Mouse (Mus musculus) megakaryocyte, embryonic 14.5 days (primary cell): ENCODE data around the gene Usf2. TPM values are rescaled to one million over a fixed set of nuclear protein-coding genes. Genes with fewer than 3 reads are reported as not detected.
"Not testable (repeated sequence)": the region's sequence is repeated elsewhere in the genome, so short reads cannot be mapped to it uniquely, and the experiment has no call there.

Experiments
- H3K27me3 ChIP-seq: replicated peaks from 2 replicates; pipeline ENCODE3; 2012; ENCODE audit warnings: inconsistent platforms
- H3K36me3 ChIP-seq: replicated peaks from 2 replicates; pipeline ENCODE3; 2012; ENCODE audit warnings: low read length, inconsistent platforms, mixed read lengths
- H3K4me1 ChIP-seq: 2 replicates; pipeline ENCODE4 v1.6.1; 2012; ENCODE audit warnings: inconsistent platforms
- H3K4me3 ChIP-seq: replicated peaks from 2 replicates; pipeline ENCODE3; 2012; ENCODE audit warnings: moderate library complexity, mild to moderate bottlenecking, inconsistent platforms
- H3K9me3 ChIP-seq: 2 replicates; pipeline ENCODE4 v1.6.1; 2012; ENCODE audit warnings: inconsistent platforms
- FLI1 ChIP-seq: IDR thresholded peaks from 2 replicates; pipeline ENCODE4 v1.6.1; 2012; ENCODE audit warnings: low read length, inconsistent platforms, mixed read lengths
- GATA1 ChIP-seq: IDR thresholded peaks from 3 replicates; pipeline ENCODE4 v1.6.1; 2012; ENCODE audit warnings: mixed read lengths, low read length, inconsistent platforms, borderline replicate concordance
- polyA plus RNA-seq: library from polyadenylated mRNA; stranded (reverse); fragments of >175 nt; gene quantifications from 2 replicates; pipeline ENCODE4 v1.2.3, GENCODE M21; 2012; ENCODE audit warnings: low replicate concordance; ENCODE audit not compliant: insufficient read depth

Usf2 gene
- polyA plus RNA-seq, 1 experiment: 122 TPM

DNA sequence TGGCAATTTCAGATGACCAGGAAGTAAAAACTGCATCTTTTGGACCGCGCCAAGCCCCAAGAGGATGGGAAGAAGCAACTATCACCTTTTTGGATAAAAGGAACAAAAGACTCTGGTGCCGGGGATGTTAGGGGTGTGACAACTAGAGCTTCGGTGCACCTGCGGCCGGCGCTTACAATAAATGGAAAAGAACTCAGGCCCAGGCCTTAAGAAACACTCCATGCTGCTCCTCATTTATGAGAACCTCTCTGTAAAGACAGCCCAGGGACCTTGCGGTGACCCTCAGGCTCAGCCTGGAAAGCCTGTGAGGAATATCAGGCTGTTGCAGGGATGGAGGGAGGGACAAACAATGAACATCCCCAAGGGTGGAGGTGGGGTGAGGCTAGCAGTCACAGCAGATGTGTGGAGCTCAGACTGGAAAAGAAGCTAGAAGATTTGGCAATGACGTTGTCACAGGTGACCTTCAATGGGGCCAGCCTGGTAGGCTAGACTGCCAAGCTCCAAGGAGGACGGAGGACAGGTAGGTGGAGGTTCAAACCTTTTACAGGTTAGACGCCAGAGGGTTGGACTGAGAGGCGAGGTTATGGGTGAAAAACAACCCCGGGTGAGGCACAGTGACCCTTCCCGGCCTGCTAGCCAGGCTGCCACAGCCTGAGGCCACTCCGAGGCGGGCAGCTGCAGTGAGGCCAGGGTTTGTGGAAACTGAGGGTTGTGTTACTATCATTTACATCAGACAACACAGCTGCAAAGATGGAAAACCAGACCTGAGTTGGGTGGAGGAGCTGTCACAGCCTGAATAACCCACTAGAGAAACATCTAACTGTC is 4.0 kb downstream of the Usf2 start:
- no peak overlapping the region for H3K4me3 ChIP-seq
- H3K36me3 ChIP-seq: peaks cover 72% of the 10 kb centered on the region
- peaks cover 35% of the 10 kb centered on the region for H3K4me1 ChIP-seq
- no peak for TF ChIP-seq GATA1
- no peak for TF ChIP-seq FLI1
- H3K9me3 ChIP-seq: no peaks in the 10 kb centered on the region
- no peaks in the 10 kb centered on the region for H3K27me3 ChIP-seq

DNA sequence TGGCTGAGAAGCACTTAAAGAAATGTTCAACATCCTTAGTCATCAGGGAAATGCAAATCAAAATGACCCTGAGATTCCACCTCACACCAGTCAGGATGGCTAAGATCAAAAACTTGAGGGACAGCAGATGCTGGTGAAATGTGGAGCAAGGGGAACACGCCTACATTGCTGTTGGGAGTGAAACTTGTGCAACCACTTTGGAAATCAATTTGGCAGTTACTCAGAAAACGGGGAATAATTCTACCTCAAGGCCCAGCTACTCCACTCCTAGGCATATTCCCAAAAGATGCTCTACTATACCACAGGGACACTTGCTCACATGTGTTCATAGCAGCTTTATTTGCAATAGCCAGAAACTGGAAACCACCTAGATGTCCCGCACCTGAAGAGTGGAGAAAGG is 6.7 kb downstream of the Usf2 start:
- not testable (repeated sequence) for H3K9me3 ChIP-seq, H3K4me3 ChIP-seq, H3K27me3 ChIP-seq
- H3K36me3 ChIP-seq: peaks cover 81% of the 10 kb centered on the region
- peaks cover 25% of the 10 kb centered on the region for H3K4me1 ChIP-seq

DNA sequence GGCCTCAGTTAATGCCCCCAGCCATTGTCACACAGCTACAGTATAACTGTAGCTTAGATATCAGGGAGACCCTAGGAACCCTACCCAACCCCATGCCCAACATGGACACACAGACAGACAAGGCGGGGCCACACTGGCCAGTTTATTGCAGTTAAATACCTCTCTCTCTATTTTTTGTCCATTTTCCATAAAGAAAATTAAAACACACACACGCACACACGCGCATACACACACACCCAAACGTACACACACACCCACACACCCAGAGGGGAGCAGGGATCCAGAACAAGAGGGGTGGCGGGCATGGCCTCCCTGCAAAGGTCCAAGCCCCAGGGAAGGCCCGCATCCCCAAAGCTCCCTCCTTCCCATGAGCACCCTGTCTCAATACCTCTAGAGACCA is 10.7 kb downstream of the Usf2 start:
- no peaks in the 10 kb centered on the region for H3K27me3 ChIP-seq
- TF ChIP-seq GATA1 (no peak), FLI1 (no peak)
- no peak overlapping the region for H3K4me3 ChIP-seq
- no peaks in the 10 kb centered on the region for H3K9me3 ChIP-seq
- peaks cover 42% of the 10 kb centered on the region for H3K36me3 ChIP-seq
- H3K4me1 ChIP-seq: peaks cover 12% of the 10 kb centered on the region; the same call in 1 of the 2 replicates

DNA sequence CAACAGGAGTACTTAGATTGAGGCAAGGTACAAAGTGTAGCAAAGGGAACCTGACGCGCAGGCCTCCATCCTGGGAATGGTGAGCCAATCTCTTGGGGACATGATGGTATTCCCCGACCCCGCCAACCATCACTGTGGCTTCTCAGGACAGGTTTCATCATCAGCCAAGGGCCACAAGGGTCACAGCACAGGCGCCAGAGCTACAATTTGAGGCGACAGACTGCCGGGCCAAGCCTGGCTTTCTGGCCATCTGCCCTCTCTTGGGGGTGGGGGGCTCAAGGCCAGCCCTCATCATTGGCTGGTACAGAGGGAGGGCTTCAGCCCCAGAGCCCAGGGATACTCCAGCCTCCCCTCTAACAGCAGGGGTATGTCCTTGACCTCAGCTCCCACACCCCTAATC is 11.1 kb downstream of the Usf2 start:
- not testable (repeated sequence) for H3K9me3 ChIP-seq, H3K27me3 ChIP-seq, H3K4me3 ChIP-seq
- Histone ChIP-seq H3K36me3 (peaks cover 38% of the 10 kb centered on the region), H3K4me1 (peaks cover 12% of the 10 kb centered on the region; the same call in 1 of the 2 replicates)

DNA sequence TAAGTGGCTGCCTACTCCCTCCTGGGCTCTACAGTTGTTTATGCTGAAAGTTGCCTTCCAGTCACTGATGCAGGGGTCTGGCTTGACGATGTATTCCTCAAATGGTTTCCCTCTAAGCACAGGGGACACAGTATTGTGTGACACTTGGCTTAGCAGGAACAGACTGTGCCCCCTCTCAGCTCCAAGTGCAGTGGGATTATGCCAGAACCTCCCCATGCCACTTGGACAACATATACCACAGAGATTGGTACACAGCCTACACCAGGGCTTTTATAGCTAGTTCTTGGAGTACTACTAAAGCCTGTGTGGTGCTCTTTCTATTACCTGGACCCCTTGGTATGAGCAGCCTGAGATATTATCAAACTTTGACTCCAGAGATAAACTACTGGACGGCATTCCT is 11.9 kb downstream of the Usf2 start:
- not testable (repeated sequence) for H3K9me3 ChIP-seq, H3K4me3 ChIP-seq, H3K27me3 ChIP-seq
- peaks cover 30% of the 10 kb centered on the region for H3K36me3 ChIP-seq
- H3K4me1 ChIP-seq: peaks cover 12% of the 10 kb centered on the region; the same call in 1 of the 2 replicates

DNA sequence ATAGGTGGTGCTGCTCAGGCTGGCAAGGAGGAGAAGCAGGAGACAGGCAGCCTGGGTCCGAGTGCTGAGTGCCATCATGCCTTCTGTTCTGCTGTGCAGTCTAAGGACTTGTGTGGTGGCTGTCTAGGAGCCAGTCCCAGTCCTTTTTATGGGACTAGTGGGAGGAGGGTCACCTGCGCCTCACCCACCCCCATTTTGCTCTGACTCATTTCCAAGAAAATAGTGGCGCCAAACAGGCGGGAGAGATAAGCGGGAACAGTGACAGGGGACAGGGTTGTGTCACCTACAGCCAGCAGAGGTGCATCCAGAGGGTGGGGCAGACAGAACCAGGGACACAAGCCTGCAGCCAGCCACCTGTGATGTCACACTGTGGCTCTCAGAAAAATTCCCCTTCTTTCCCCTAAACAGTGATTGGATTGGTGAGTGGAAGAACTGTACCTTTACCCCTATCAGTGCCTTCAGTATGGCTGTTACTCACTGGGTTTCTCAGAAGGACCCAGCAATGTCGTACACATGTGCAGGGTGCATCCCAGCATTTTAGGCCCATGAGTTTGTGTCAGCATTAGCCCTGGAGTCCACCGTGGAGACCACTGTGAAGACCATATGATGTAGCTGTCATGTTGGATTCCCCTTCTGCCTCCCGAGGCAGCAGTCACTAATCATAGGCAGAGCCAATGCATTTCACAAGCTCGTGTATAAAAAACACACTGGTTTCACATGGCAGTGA is 12.5 kb downstream of the Usf2 start, which contains the start of gene Hamp:
Hamp (minus strand) TSS at position 124 of the 727 bp plus-strand sequence.
- Histone ChIP-seq H3K27me3 (no peaks in the 10 kb centered on the region), H3K9me3 (no peaks in the 10 kb centered on the region), H3K4me3 (no peak within 1 kb of the TSS), H3K36me3 (peaks cover 24% of the 10 kb centered on the region), H3K4me1 (peaks cover 12% of the 10 kb centered on the region; the same call in 1 of the 2 replicates)
- TF ChIP-seq FLI1 (no peak), GATA1 (no peak)

DNA sequence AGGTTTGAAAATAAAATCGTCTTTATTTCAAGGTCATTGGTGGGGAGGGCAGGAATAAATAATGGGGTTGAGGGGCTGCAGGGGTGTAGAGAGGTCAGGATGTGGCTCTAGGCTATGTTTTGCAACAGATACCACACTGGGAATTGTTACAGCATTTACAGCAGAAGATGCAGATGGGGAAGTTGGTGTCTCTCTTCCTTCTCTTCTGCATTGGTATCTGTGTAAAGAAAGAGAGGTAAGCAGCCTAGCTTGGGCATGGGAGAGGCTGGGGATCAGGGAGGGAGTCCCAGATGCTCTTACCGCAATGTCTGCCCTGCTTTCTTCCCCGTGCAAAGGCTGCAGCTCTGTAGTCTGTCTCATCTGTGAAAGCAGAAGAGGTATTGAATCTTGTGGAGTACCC is 14.2 kb downstream of the Usf2 start:
- not testable (repeated sequence) for H3K27me3 ChIP-seq, H3K9me3 ChIP-seq, H3K4me3 ChIP-seq
- Histone ChIP-seq H3K4me1 (peaks cover 12% of the 10 kb centered on the region; the same call in 1 of the 2 replicates), H3K36me3 (peaks cover 13% of the 10 kb centered on the region)

DNA sequence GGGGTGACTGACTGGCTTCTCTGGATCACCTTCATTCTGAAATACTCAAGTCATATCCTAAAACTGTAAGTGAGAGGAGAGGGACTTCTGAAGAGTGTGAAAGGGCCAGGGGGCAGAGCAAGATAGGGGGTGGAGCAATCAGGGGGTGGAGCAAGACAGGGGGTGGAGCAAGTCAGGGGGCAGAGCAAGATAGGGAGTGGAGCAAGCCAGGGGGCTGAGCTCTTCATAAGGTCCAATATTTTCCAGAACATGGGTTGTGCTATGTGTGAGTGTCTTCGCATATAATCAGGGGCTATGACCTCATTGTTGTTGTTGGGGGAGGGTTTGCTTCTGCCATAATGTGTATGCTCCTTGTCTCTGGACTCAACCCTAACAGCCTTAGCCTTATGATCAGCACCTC is 16.5 kb downstream of the Usf2 start:
- H3K4me1 ChIP-seq: peaks cover 12% of the 10 kb centered on the region; the same call in 1 of the 2 replicates
- not testable (repeated sequence) for H3K36me3 ChIP-seq, H3K27me3 ChIP-seq

DNA sequence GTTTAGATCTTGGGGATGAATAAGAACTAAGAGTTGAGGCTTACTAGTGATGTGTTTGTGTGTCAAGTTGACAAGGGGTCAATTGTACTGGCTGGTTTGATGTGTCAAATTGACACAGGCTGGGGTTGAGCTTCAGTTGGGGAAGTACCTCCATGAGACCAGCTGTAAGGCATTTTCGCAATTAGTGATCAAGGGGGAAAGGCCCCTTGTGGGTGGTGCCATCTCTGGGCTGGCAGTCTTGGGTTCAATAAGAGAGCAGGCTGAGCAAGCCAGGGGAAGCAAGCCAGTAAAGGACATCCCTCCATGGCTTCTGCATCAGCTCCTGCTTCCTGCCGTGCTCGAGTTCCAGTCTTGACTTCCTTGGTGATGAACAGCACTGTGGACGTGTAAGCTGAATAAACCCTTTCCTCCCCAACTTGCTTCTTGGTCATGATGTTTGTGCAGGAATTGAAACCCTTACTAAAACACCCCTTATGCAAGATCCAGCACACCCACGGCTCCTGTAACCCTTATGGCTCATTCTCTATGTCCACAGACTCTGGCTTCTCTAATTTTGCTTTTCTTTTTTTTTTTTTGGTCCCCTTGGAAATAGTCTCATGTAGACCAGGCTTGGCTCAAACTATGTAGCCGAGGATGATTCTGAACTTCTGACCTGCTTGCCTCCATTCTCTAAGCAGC is 21.0 kb downstream of the Usf2 start:
- not testable (repeated sequence) for H3K27me3 ChIP-seq, H3K4me3 ChIP-seq, H3K9me3 ChIP-seq, H3K36me3 ChIP-seq, H3K4me1 ChIP-seq

More for the DNA sequence above, 16.5 kb downstream of the Usf2 start:
- H3K4me3 ChIP-seq, H3K9me3 ChIP-seq: not testable (repeated sequence)

DNA sequence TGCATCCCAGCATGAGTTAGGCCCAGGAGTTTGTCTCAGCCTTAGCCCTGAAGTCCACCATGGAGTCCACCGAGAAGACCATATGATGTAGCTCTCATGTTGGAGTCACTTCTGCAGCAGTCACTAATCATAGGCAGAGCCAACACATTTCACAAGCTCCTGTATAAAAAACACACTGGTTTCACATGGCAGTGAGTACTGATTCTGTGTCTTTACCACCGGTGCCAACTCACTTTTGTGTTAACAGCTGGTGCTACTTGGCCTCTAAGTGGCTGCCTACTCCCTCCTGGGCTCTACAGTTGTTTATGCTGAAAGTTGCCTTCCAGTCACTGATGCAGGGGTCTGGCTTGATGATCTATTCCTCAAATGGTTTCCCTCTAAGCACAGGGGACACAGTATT is 32.0 kb downstream of the Usf2 start, which contains the start of gene Hamp2:
Hamp2 (minus strand) TSS at position 101 of the 400 bp plus-strand sequence.
- H3K9me3 ChIP-seq, H3K4me1 ChIP-seq, H3K4me3 ChIP-seq, H3K36me3 ChIP-seq: not testable (repeated sequence)
- peaks cover 11% of the 10 kb centered on the region for H3K27me3 ChIP-seq

DNA sequence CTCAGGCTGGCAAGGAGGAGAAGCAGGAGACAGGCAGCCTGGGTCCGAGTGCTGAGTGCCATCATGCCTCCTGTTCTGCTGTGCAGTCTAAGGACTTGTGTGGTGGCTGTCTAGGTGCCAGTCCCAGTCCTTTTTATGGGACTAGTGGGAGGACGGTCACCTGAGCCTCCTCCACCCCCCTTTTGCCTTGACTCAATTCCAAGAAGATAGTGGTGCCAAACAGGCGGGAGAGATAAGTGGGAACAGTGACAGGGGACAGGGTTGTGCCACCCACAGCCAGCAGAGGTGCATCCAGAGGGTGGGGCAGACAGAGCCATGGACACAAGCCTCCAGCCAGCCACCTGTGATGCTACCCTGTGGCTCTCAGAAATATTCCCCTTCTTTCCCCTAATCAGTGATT is 32.5 kb downstream of the Usf2 start:
- no peaks in the 10 kb centered on the region for H3K36me3 ChIP-seq
- TF ChIP-seq FLI1 (no peak), GATA1 (no peak)
- peaks cover 11% of the 10 kb centered on the region for H3K27me3 ChIP-seq
- peaks cover 7% of the 10 kb centered on the region; the same call in 1 of the 2 replicates for H3K4me1 ChIP-seq
- no peak overlapping the region for H3K4me3 ChIP-seq
- H3K9me3 ChIP-seq: no peaks in the 10 kb centered on the region

DNA sequence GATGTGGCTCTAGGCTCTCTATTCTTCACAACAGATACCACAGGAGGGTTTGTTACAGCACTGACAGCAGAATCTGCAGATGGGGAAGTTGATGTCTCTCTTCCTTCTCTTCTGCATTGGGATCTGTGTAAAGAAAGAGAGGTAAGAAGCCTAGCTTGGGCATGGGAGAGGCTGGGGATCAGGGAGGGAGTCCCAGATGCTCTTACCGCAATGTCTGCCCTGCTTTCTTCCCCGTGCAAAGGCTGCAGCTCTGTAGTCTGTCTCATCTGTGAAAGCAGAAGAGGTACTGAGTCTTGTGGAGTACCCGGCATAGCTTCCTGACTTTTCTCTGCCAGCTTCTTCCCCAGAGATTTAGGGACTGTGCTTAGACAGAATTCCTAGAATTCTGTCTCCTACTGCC is 34.1 kb downstream of the Usf2 start:
- not testable (repeated sequence) for H3K4me1 ChIP-seq, H3K4me3 ChIP-seq, H3K9me3 ChIP-seq, H3K36me3 ChIP-seq
- H3K27me3 ChIP-seq: peaks cover 17% of the 10 kb centered on the region
